8 mouse cellular contexts compared by ENCODE assay signal in the genomic region with DNA sequence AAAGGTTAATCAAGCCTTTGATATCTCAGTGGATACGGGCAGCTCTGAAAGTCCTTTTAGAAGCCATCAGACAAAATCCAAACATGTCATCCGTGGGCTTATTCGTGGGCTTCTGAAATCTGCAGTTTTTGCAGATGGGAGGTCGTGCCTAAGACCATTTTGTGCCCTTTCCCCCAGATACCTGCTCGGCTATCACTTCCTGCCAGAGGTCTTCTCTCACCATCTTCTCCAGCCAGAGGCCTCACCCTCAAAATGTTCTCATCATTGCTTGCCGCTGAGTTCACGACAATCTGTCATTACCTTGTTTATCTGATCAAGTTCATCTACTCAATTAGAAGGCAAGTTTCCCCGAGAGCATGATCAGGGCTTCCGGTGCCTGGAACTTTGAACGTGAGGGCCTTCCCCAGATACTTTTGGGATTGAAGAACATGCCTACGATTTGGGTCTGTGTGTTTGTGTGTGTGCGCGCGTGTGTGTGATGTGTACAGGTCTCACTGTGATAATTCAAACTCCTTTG. TPM values are rescaled to one million over a fixed set of nuclear protein-coding genes. Genes with fewer than 3 reads are reported as not detected.
DNase-seq lines count a peak whose midpoint lies in the region; ATAC-seq and TF ChIP-seq lines count a peak whose summit lies in the region.

Gene Lrrfip2 (plus strand): TSS at position 467 of the 517 bp plus-strand sequence.

- WGBS in kidney, adult 2 months: 41% methylated on average over 14 of the region's 14 CpGs
- WGBS in forebrain, embryonic 11.5 days: 43% methylated on average over 14 of the region's 14 CpGs
- 39% methylated on average over 14 of the region's 14 CpGs for WGBS in limb, embryonic 13.5 days

- H3K4me3 ChIP-seq in kidney, adult 2 months (ENCODE audit: insufficient read depth, low read depth, low read length): peak within 1 kb of the TSS; percentile 70
- peak within 1 kb of the TSS; percentile 69 to 72 for H3K4me3 ChIP-seq in MEL (ENCODE audit: control insufficient read depth in 1 of 2, insufficient read depth in 1 of 2, low read depth in 2 of 2, low read length in 2 of 2)
- peak within 1 kb of the TSS; percentile 78 for H3K4me3 ChIP-seq in forebrain, embryonic 11.5 days (ENCODE audit: low read depth, low read length)
- H3K4me3 ChIP-seq in limb, embryonic 13.5 days: peak within 1 kb of the TSS; percentile 98

- peak within 1 kb of the TSS; percentile 81 for H3K27ac ChIP-seq in kidney, adult 2 months (ENCODE audit: insufficient read depth, low read depth, low read length)
- H3K27ac ChIP-seq in MEL (ENCODE audit: control insufficient read depth, low read depth, low read length): peak within 1 kb of the TSS; percentile 88
- H3K27ac ChIP-seq in forebrain, embryonic 11.5 days (ENCODE audit: low read depth, low read length): peak within 1 kb of the TSS; percentile 74
- peak within 1 kb of the TSS; percentile 63; the same call in 1 of the 2 replicates for H3K27ac ChIP-seq in limb, embryonic 13.5 days

- peak within 1 kb of the TSS; percentile 82 for H3K4me2 ChIP-seq in forebrain, embryonic 11.5 days (ENCODE audit: low read depth, low read length, severe bottlenecking)
- peak within 1 kb of the TSS; percentile 82 for H3K4me2 ChIP-seq in limb, embryonic 13.5 days (replicated peaks)

- ATAC-seq in forebrain, embryonic 11.5 days (replicated peaks; ENCODE audit: low FRiP score): no peak
- no peak for ATAC-seq in limb, embryonic 13.5 days (ENCODE audit: low FRiP score, low read depth)
- no peak for ATAC-seq in neutrophil, adult 5-6 weeks (ENCODE audit: extremely low read depth, insufficient number of reproducible peaks, low FRiP score, poor library complexity, severe bottlenecking)

- no peaks in the 10 kb centered on the region for H3K9me3 ChIP-seq in MEL (replicated peaks; ENCODE audit: insufficient read depth, low read length)
- H3K9me3 ChIP-seq in forebrain, embryonic 11.5 days (ENCODE audit: control insufficient read depth, low read length): no peaks in the 10 kb centered on the region
- no peaks in the 10 kb centered on the region for H3K9me3 ChIP-seq in limb, embryonic 13.5 days

- no peak for DNase-seq in kidney, adult 2 months
- no peak for DNase-seq in kidney, adult 18-20 months
- peak; percentile 43 for DNase-seq in MEL (ENCODE audit: low read depth, low spot score)
- DNase-seq in forebrain, embryonic 11.5 days (ENCODE audit: low spot score): no peak
- DNase-seq in heart, postnatal 36 days: no peak
- DNase-seq in spleen, adult 18-20 months: no peak

- TF ChIP-seq POLR2A in kidney, adult 2 months (IDR thresholded peaks at IDR 0.05; ENCODE audit: low read depth, low read length): no peak
- no peak for TF ChIP-seq POLR2A in MEL (IDR thresholded peaks at IDR 0.05; ENCODE audit: control insufficient read depth in 1 of 2, insufficient read depth in 1 of 2, low read depth in 1 of 2, low read length in 2 of 2, poor library complexity in 1 of 2)

- peak within 1 kb of the TSS; percentile 91 for H3K9ac ChIP-seq in MEL (ENCODE audit: control insufficient read depth, low read depth, low read length, poor library complexity, severe bottlenecking)
- H3K9ac ChIP-seq in forebrain, embryonic 11.5 days (ENCODE audit: low read length): peak within 1 kb of the TSS; percentile 89
- H3K9ac ChIP-seq in limb, embryonic 13.5 days: peak within 1 kb of the TSS; percentile 89

- H3K36me3 ChIP-seq in kidney, adult 2 months (ENCODE audit: control insufficient read depth, insufficient read depth, low read length): no peaks in the 10 kb centered on the region; the same call in 1 of the 2 replicates
- peaks cover 0 to 14% of the 10 kb centered on the region in 2 experiments; a peak in 2 of 4 replicates for H3K36me3 ChIP-seq in MEL (ENCODE audit: control insufficient read depth in 1 of 2, insufficient read depth in 2 of 2, low read length in 2 of 2)
- H3K36me3 ChIP-seq in forebrain, embryonic 11.5 days (ENCODE audit: control insufficient read depth, insufficient read depth, low read length): no peaks in the 10 kb centered on the region
- H3K36me3 ChIP-seq in limb, embryonic 13.5 days: no peaks in the 10 kb centered on the region

- H3K79me2 ChIP-seq in MEL (ENCODE audit: control insufficient read depth, insufficient read depth, low read length, poor library complexity): peaks cover 11% of the 10 kb centered on the region

- no peak for TF ChIP-seq CTCF in kidney, adult 2 months (conservative IDR thresholded peaks at IDR 0.05; ENCODE audit: insufficient read depth, insufficient read length, low read depth, low read length)
- no peak for TF ChIP-seq CTCF in MEL (IDR thresholded peaks at IDR 0.05 in 2 of 3, conservative IDR thresholded peaks at IDR 0.05 in 1 of 3; ENCODE audit: control insufficient read depth in 1 of 3, insufficient read depth in 1 of 3, low read depth in 2 of 3, low read length in 3 of 3, poor library complexity in 1 of 3, severe bottlenecking in 1 of 3)

- peaks cover 10% of the 10 kb centered on the region; the same call in 1 of the 2 replicates for H3K4me1 ChIP-seq in kidney, adult 2 months (ENCODE audit: control insufficient read depth, insufficient read depth, low read length)
- peaks cover 0 to 8% of the 10 kb centered on the region in 2 experiments; a peak in 1 of 4 replicates for H3K4me1 ChIP-seq in MEL (ENCODE audit: control insufficient read depth in 1 of 2, insufficient read depth in 2 of 2, low read length in 2 of 2)
- H3K4me1 ChIP-seq in forebrain, embryonic 11.5 days (replicated peaks; ENCODE audit: control insufficient read depth, insufficient read depth, low read length): 0 out of 2 replicates have a peak, but pooled peaks cover 8% of the 10 kb centered on the region
- peaks cover 19% of the 10 kb centered on the region for H3K4me1 ChIP-seq in limb, embryonic 13.5 days

- no peak for TF ChIP-seq RAD21 in MEL (IDR thresholded peaks at IDR 0.05; ENCODE audit: low read depth, low read length)

- no peaks in the 10 kb centered on the region for H3K27me3 ChIP-seq in kidney, adult 2 months (replicated peaks; ENCODE audit: control insufficient read depth, insufficient read depth, low read length)
- no peaks in the 10 kb centered on the region for H3K27me3 ChIP-seq in MEL (ENCODE audit: control insufficient read depth in 1 of 2, insufficient read depth in 2 of 2, low read length in 2 of 2)
- no peaks in the 10 kb centered on the region for H3K27me3 ChIP-seq in forebrain, embryonic 11.5 days (ENCODE audit: control insufficient read depth, insufficient read depth, low read length)
- no peaks in the 10 kb centered on the region for H3K27me3 ChIP-seq in limb, embryonic 13.5 days

- TF ChIP-seq EP300 in MEL (IDR thresholded peaks at IDR 0.05; ENCODE audit: low read depth in 1 of 2, low read length in 2 of 2): 0 out of 4 replicates have a peak, but pooled peaks of 1 of the 2 experiments have one; percentile 36

- intact Hi-C loops in heart, postnatal 36 days (cut with DNase I): no loop called here

TF ChIP-seq in MEL, 35 proteins besides CTCF, POLR2A, EP300 and RAD21:
- TF ChIP-seq TAL1 (IDR thresholded peaks at IDR 0.05; ENCODE audit: low read length) (peak; percentile 38; the same call in 1 of the 2 replicates), MAX (IDR thresholded peaks at IDR 0.05; ENCODE audit: low read length) (0 out of 2 replicates have a peak, but pooled peaks have one; percentile 17), MXI1 (IDR thresholded peaks at IDR 0.05; ENCODE audit: low read depth, low read length) (no peak; the same call in 1 of the 2 replicates), ETS1 (IDR thresholded peaks at IDR 0.05; ENCODE audit: low read depth, low read length) (peak; percentile 6; the same call in 1 of the 2 replicates)

RNA-seq across cellular contexts. Expression of gene Lrrfip2, which starts in this region (rescaled TPM):
- polyA plus RNA-seq in kidney, adult 2 months (2012; rRNA removed): 10.7 and 12.7 TPM in 2 replicates
- 26.0 and 28.4 TPM in 2 replicates for total RNA-seq in MEL (2012; rRNA removed)
- polyA plus RNA-seq in MEL (2012; ENCODE audit: insufficient read depth in 1 of 2, insufficient read length in 2 of 2, low read depth in 1 of 2, low replicate concordance in 2 of 2, missing spikeins in 1 of 2): 10 to 100 TPM in 1 of 2 experiments, not detected in 1; 42.7 TPM
- polyA plus RNA-seq in forebrain, embryonic 11.5 days (2014; fragmentation: Nextera tagmentation; extraction: Ambion mirVana): 44.3 and 50.6 TPM in 2 replicates
- 10 to 100 TPM; 93.5 to 97.6 TPM for total RNA-seq in heart, postnatal 36 days (2021)
- 37.2 and 39.8 TPM in 2 replicates for polyA plus RNA-seq in limb, embryonic 13.5 days (2015; fragmentation: Nextera tagmentation; extraction: Ambion mirVana)
- 95.8 and 97.4 TPM in 2 replicates for total RNA-seq in neutrophil, adult 5-6 weeks (2017)
